Mouse (Mus musculus) kidney, adult 2 months (tissue): ENCODE measurements around the gene Rgs7bp.

Experiments used
- CTCF ChIP-seq: fragments of 200-500 bp; conservative IDR thresholded peaks from 2 replicates; pipeline ENCODE4 v1.5.1; 2011; ENCODE audit warnings: low read depth, mild to moderate bottlenecking, control low read depth, low read length, moderate library complexity, mixed read lengths; ENCODE audit not compliant: insufficient read depth, insufficient read length
- POLR2A ChIP-seq: fragments of 200-500 bp; IDR thresholded peaks from one replicate; pipeline ENCODE4 v1.6.1; 2011; ENCODE audit warnings: low read depth, low read length, control low read depth

- TF ChIP-seq CTCF (no peak), POLR2A (no peak)
Observed at GRCm38 (mm10) chr13:104940483-104940882, 114.2 kb downstream of the Rgs7bp start.
